Mouse (Mus musculus) CH12.LX (cell line): ENCODE data around the gene Cadm2. TPM values are rescaled to one million over a fixed set of nuclear protein-coding genes. Genes with fewer than 3 reads are reported as not detected.

ENCODE experiments used
- DNase-seq: peaks from one replicate; pipeline ENCODE4 v3.0.0-alpha.2; 2013; ENCODE audit errors: extremely low read depth
- H3K27ac ChIP-seq: 2 replicates; pipeline ENCODE4 v1.5.1; 2012; ENCODE audit warnings: low read depth, mild to moderate bottlenecking, control low read depth, moderate library complexity; ENCODE audit not compliant: insufficient read depth
- H3K27me3 ChIP-seq: replicated peaks from 2 replicates; pipeline ENCODE3; 2012; ENCODE audit warnings: inconsistent platforms
- H3K36me3 ChIP-seq, 2 experiments: replicated peaks in 1 of 2; 2 replicates each; pipeline versions ENCODE3 to v1.6.1; 2012; ENCODE audit warnings: inconsistent platforms in 1 of 2, low read length in 1 of 2, mild to moderate bottlenecking in 1 of 2, mixed read lengths in 1 of 2, moderate library complexity in 1 of 2; ENCODE audit not compliant: control insufficient read depth in 1 of 2, insufficient read depth in 1 of 2
- H3K4me1 ChIP-seq, 2 experiments: 2 replicates each; pipeline ENCODE4 v1.6.1; 2012; ENCODE audit warnings: inconsistent platforms in 1 of 2, moderate library complexity in 1 of 2; ENCODE audit not compliant: insufficient read depth in 2 of 2, control insufficient read depth in 1 of 2
- H3K4me2 ChIP-seq: 2 replicates; pipeline ENCODE4 v1.6.1; 2012; ENCODE audit warnings: low read depth, mild to moderate bottlenecking, control low read depth; ENCODE audit not compliant: poor library complexity, insufficient read depth, severe bottlenecking
- H3K4me3 ChIP-seq, 3 experiments: fragments of 150-350 bp in 1 of 3; sonication (generic) in 1 of 3; replicated peaks in 1 of 3; 2 replicates each; pipeline versions ENCODE3 to v1.5.1; 2011 to 2012; ENCODE audit warnings: low read depth in 2 of 3, low read length in 2 of 3, mild to moderate bottlenecking in 2 of 3, moderate library complexity in 2 of 3, control low read depth in 1 of 3, improper control_type of control experiment in 1 of 3, inconsistent platforms in 1 of 3, mixed read lengths in 1 of 3; ENCODE audit not compliant: poor library complexity in 1 of 3
- H3K79me2 ChIP-seq: replicated peaks from 2 replicates; pipeline ENCODE4 v1.6.1; 2012; ENCODE audit warnings: mild to moderate bottlenecking, moderate library complexity; ENCODE audit not compliant: control insufficient read depth, poor library complexity, insufficient read depth, severe bottlenecking; ENCODE audit errors: extremely low read depth
- H3K9ac ChIP-seq: 2 replicates; pipeline ENCODE4 v1.6.1; 2012; ENCODE audit warnings: low read depth, mild to moderate bottlenecking, control low read depth, moderate library complexity; ENCODE audit not compliant: insufficient read depth
- H3K9me3 ChIP-seq: replicated peaks from 2 replicates; pipeline ENCODE3; 2012; ENCODE audit warnings: low read length, inconsistent platforms, mixed read lengths
- BHLHE40 ChIP-seq: IDR thresholded peaks from 2 replicates; pipeline ENCODE4 v1.6.1; 2011; ENCODE audit warnings: mild to moderate bottlenecking, low read depth, low read length, improper control_type of control experiment
- CHD1 ChIP-seq: IDR thresholded peaks from 2 replicates; pipeline ENCODE4 v1.6.1; 2012; ENCODE audit warnings: low read depth, low read length, improper control_type of control experiment, inconsistent platforms
- CTCF ChIP-seq, 2 experiments: IDR thresholded peaks in 1 of 2; conservative IDR thresholded peaks in 1 of 2; 2 replicates each; pipeline ENCODE4 v1.5.1; 2011 to 2012; ENCODE audit warnings: low read depth in 2 of 2, low read length in 2 of 2, improper control_type of control experiment in 1 of 2, inconsistent platforms in 1 of 2, mild to moderate bottlenecking in 1 of 2, moderate library complexity in 1 of 2
- E2F4 ChIP-seq: IDR thresholded peaks from 2 replicates; pipeline ENCODE4 v1.6.1; 2011; ENCODE audit warnings: low read depth, low read length, improper control_type of control experiment; ENCODE audit not compliant: insufficient replicate concordance
- ELF1 ChIP-seq: IDR thresholded peaks from 2 replicates; pipeline ENCODE4 v1.6.1; 2014; ENCODE audit warnings: low read depth, mild to moderate bottlenecking, inconsistent platforms, low read length, improper control_type of control experiment
- EP300 ChIP-seq: IDR thresholded peaks from 2 replicates; pipeline ENCODE4 v1.6.1; 2011; ENCODE audit warnings: low read length, improper control_type of control experiment
- ETS1 ChIP-seq: conservative IDR thresholded peaks from 2 replicates; pipeline ENCODE4 v1.6.1; 2012; ENCODE audit warnings: low read depth, mild to moderate bottlenecking, inconsistent platforms, low read length, improper control_type of control experiment, moderate library complexity
- GABPA ChIP-seq: IDR thresholded peaks from 2 replicates; pipeline ENCODE4 v1.6.1; 2012; ENCODE audit warnings: low read depth, low read length, improper control_type of control experiment, inconsistent platforms; ENCODE audit not compliant: insufficient replicate concordance
- HCFC1 ChIP-seq: IDR thresholded peaks from 2 replicates; pipeline ENCODE4 v1.6.1; 2012; ENCODE audit warnings: low read depth, mild to moderate bottlenecking, inconsistent platforms, low read length, improper control_type of control experiment
- JUN ChIP-seq: IDR thresholded peaks from 2 replicates; pipeline ENCODE4 v1.6.1; 2011; ENCODE audit warnings: low read depth, mild to moderate bottlenecking, low read length, improper control_type of control experiment, moderate library complexity; ENCODE audit not compliant: insufficient read depth
- JUND ChIP-seq: conservative IDR thresholded peaks from 2 replicates; pipeline ENCODE4 v1.6.1; 2011; ENCODE audit warnings: low read depth, low read length, improper control_type of control experiment
- MAFK ChIP-seq: IDR thresholded peaks from 2 replicates; pipeline ENCODE4 v1.6.1; 2011; ENCODE audit warnings: low read length, improper control_type of control experiment; ENCODE audit not compliant: insufficient replicate concordance
- MXI1 ChIP-seq: IDR thresholded peaks from 2 replicates; pipeline ENCODE4 v1.6.1; 2011; ENCODE audit warnings: mild to moderate bottlenecking, low read depth, low read length, improper control_type of control experiment
- MYC ChIP-seq: IDR thresholded peaks from 2 replicates; pipeline ENCODE4 v1.6.1; 2011; ENCODE audit warnings: low read depth, mild to moderate bottlenecking, improper control_type of control experiment, low read length
- NRF1 ChIP-seq: IDR thresholded peaks from 2 replicates; pipeline ENCODE4 v1.6.1; 2014; ENCODE audit warnings: low read depth, mild to moderate bottlenecking, inconsistent platforms, low read length, improper control_type of control experiment, moderate library complexity
- PAX5 ChIP-seq: IDR thresholded peaks from 2 replicates; pipeline ENCODE4 v1.6.1; 2012; ENCODE audit warnings: low read length, inconsistent platforms, mixed read lengths
- POLR2A ChIP-seq: IDR thresholded peaks from 2 replicates; pipeline ENCODE4 v1.6.1; 2011; ENCODE audit warnings: low read depth, mild to moderate bottlenecking, improper control_type of control experiment, low read length
- POLR2AphosphoS2 ChIP-seq: IDR thresholded peaks from 2 replicates; pipeline ENCODE4 v1.6.1; 2011; ENCODE audit warnings: low read depth, low read length, improper control_type of control experiment
- RAD21 ChIP-seq: IDR thresholded peaks from 2 replicates; pipeline ENCODE4 v1.6.1; 2011; ENCODE audit warnings: low read depth, mild to moderate bottlenecking, low read length, improper control_type of control experiment, moderate library complexity
- SIN3A ChIP-seq: IDR thresholded peaks from 2 replicates; pipeline ENCODE4 v1.6.1; 2012; ENCODE audit warnings: low read length, improper control_type of control experiment, inconsistent platforms
- TCF12 ChIP-seq: IDR thresholded peaks from 2 replicates; pipeline ENCODE4 v1.6.1; 2014; ENCODE audit warnings: low read depth, mild to moderate bottlenecking, inconsistent platforms, low read length, improper control_type of control experiment
- UBTF ChIP-seq: IDR thresholded peaks from 2 replicates; pipeline ENCODE4 v1.6.1; 2012; ENCODE audit warnings: low read depth, mild to moderate bottlenecking, inconsistent platforms, low read length, improper control_type of control experiment, moderate library complexity
- USF1 ChIP-seq: IDR thresholded peaks from 2 replicates; pipeline ENCODE4 v1.6.1; 2014; ENCODE audit warnings: low read depth, mild to moderate bottlenecking, inconsistent platforms, low read length, improper control_type of control experiment
- USF2 ChIP-seq: conservative IDR thresholded peaks from 2 replicates; pipeline ENCODE4 v1.6.1; 2011; ENCODE audit warnings: low read depth, low read length, improper control_type of control experiment
- ZC3H11A ChIP-seq: IDR thresholded peaks from 2 replicates; pipeline ENCODE4 v1.6.1; 2012; ENCODE audit warnings: low read depth, mild to moderate bottlenecking, inconsistent platforms, low read length, improper control_type of control experiment
- ZMIZ1 ChIP-seq: IDR thresholded peaks from 2 replicates; pipeline ENCODE4 v1.6.1; 2012; ENCODE audit warnings: low read depth, mild to moderate bottlenecking, inconsistent platforms, low read length, improper control_type of control experiment
- dilution Hi-C: fragments of 300-500 bp; cut with MboI; formaldehyde crosslinking; loops from 2 replicates; pipeline ENCODE4 v1.14.3; 2020; ENCODE audit warnings: low sequenced_read_pairs; ENCODE audit not compliant: extremely low pct_unique_long_range_greater_than_20kb, extremely low pct_ligation_motif_present
- in situ Hi-C: fragments of 300-500 bp; cut with MboI; formaldehyde crosslinking; loops from 3 replicates; pipeline ENCODE4 v1.14.3; 2019; ENCODE audit warnings: low sequenced_read_pairs, low pct_ligation_motif_present, low pct_unique_long_range_greater_than_20kb, mixed read lengths
- polyA plus RNA-seq: library from polyadenylated mRNA; unstranded; fragments of >175 nt; gene quantifications from 2 replicates; pipeline ENCODE4 v1.2.1, GENCODE M21; 2012; ENCODE audit warnings: low read depth; ENCODE audit not compliant: insufficient read length
- total RNA-seq, 2 experiments: library from RNA; depleted of rRNA; stranded (reverse); fragments of 300-350 nt in 1 of 2; fragments of >200 nt in 1 of 2; gene quantifications; 2 replicates each; pipeline ENCODE4 v1.2.3; 2012 to 2014

Cadm2 gene
- total and polyA plus RNA-seq, 3 experiments = not detected

DNA sequence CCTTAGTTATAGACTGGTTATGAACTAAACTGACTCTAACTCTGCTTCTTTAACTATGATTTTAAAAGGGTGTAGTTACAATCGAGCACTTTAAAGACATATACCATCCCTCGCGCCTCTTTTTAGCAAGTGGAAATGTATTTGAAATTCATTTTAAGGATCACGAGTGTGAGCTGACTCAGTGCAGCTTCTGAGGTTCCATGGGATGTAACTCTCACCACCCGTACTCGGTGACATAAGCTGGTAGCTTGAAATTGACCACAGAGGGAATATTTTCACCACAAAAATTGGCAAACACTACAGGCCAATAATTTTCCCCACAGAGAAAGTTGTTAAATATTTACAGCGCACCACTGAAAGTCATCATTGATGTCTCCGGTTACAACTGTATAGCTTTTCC lies 730.8 kb downstream of the Cadm2 start:
- no peak for DNase-seq
- Histone ChIP-seq H3K9ac (no peak overlapping the region), H3K79me2 (no peaks in the 10 kb centered on the region), H3K9me3 (peaks cover 62% of the 10 kb centered on the region), H3K4me3 (no peak overlapping the region), H3K4me1 (no peaks in the 10 kb centered on the region), H3K27ac (no peak overlapping the region), H3K36me3 (no peaks in the 10 kb centered on the region)
- dilution Hi-C loops = no loop called here
- in situ Hi-C loops = no loop called here
- TF ChIP-seq CTCF (conservative IDR thresholded peaks at IDR 0.05 in 1 of 2, IDR thresholded peaks at IDR 0.05 in 1 of 2; ENCODE audit: low read depth in 2 of 2, low read length in 2 of 2) = no peak
- TF ChIP-seq CHD1 = no peak
- no peak for TF ChIP-seq USF2
- no peak for TF ChIP-seq MYC
- TF ChIP-seq UBTF = no peak
- TF ChIP-seq BHLHE40 = no peak
- no peak for TF ChIP-seq JUND
- no peak for TF ChIP-seq ZC3H11A
- TF ChIP-seq GABPA = no peak
- no peak for TF ChIP-seq POLR2A
- TF ChIP-seq ZMIZ1 = no peak
- TF ChIP-seq MXI1 = no peak
- TF ChIP-seq, all 38 proteins: peak for 0
- H3K27me3 ChIP-seq = no peaks in the 10 kb centered on the region
- no peak overlapping the region for H3K4me2 ChIP-seq

DNA sequence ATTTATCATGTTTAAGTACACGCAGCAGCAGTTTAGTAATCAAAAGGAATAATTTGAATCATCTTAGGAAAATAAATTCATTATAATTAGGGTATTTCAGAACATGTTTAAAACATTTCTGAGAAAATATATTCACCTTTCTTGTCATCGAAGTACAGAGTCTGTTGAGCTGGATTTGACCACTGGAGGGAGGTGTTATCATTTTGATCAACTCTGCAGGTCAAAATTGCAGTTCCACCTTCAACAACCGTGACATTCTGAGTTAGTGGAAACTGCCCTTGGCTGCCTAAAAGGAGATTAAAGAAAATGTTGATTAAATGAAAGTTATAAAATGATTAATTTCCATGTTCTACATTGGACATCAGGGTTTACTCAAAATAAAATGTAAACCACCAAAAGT lies 738.1 kb downstream of the Cadm2 start:
- in situ Hi-C loops (no loop called here), dilution Hi-C loops (no loop called here)
- peaks cover 50% of the 10 kb centered on the region for H3K9me3 ChIP-seq

More for the DNA sequence above, 738.1 kb downstream of the Cadm2 start:
- Histone ChIP-seq H3K9ac (no peak overlapping the region), H3K4me2 (no peak overlapping the region), H3K27me3 (no peaks in the 10 kb centered on the region), H3K79me2 (no peaks in the 10 kb centered on the region), H3K4me1 (no peaks in the 10 kb centered on the region), H3K4me3 (no peak overlapping the region), H3K27ac (no peak overlapping the region), H3K36me3 (no peaks in the 10 kb centered on the region)
- no peak for DNase-seq
- TF ChIP-seq JUN (no peak), PAX5 (no peak), ETS1 (no peak), BHLHE40 (no peak), EP300 (no peak), ELF1 (no peak), E2F4 (no peak), ZMIZ1 (no peak), TCF12 (no peak), MYC (no peak), POLR2AphosphoS2 (no peak), NRF1 (no peak), RAD21 (no peak), CHD1 (no peak), USF1 (no peak), SIN3A (no peak), HCFC1 (no peak), MAFK (no peak)
